Mouse (Mus musculus): ENCODE results near the gene Ankrd35.

DNA sequence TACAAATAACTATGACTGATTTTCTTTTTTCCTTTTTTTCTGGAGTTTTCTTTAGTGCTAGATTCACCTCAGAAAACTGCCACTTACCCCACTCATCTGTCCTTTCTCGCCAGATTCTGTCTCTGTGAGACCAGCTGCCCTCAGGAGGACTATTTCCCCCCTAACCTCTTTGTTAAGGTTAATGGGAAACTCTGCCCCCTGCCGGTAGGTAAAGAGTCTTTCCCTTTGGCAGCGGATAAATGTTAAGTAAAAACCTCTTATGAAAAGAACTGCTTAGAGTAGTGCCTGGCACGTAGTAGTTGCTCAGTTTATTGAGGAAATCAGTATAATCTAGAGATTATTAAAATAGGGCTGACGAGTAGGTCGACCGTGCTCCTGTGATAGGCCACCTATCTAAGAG lies 30.4 kb downstream of the Ankrd35 start:
- TF ChIP-seq CTCF (IDR thresholded peaks at IDR 0.05; ENCODE audit: insufficient read depth, low read length), result no peak
- no peak for TF ChIP-seq POLR2A (IDR thresholded peaks at IDR 0.05; ENCODE audit: borderline replicate concordance, extremely low read depth, low read depth, low read length)
